Mouse (Mus musculus): ENCODE data around the gene Ovol2.

DNA sequence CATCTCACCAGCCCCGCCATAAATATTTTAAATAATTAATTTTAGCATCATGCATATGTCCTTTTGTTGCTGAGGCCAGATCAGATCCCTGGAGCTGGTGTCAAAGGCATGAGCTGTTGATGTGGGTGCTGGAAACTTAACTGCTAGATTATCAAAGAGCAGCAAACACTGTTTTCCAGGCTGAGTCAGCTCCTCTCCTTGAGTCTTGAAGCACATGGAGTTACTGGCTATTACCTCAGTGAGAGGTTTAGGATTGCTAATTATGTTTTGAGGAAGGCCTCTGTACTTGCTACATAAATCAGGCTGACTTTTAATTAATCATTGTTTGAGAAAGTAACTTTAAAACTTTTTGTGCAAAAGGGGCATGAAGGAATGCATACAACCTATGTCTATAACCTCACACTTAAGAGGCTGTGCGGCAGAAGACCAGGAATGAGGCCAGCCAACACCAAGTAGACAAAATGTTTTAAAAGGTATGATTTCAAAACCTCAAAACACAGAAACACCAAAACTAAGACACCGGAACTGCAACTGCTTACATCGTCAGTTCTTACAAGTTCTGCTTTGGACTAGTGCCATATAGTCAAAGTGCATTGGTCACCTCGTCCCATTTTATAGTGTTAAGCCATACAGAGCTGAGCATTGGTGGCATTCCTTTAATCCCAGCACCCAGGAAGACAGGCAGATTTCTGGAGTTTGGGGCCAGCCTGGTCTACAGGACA is 67.4 kb downstream of the Ovol2 start:
- TF ChIP-seq CTCF (IDR thresholded peaks at IDR 0.05; ENCODE audit: low read depth) (no peak), EP300 (IDR thresholded peaks at IDR 0.05; ENCODE audit: low read depth) (no peak)
